Mouse (Mus musculus) cerebellum, adult (tissue): ENCODE results near the gene Tbx21.

Experiments
- ATAC-seq: cut with Nextera tagmentation; 2 replicates; pipeline ENCODE4 v1.9.2; 2017; ENCODE audit warnings: mild to moderate bottlenecking, moderate library complexity, mixed read lengths; ENCODE audit not compliant: insufficient number of reproducible peaks, low FRiP score, low TSS enrichment

The Tbx21 gene

DNA sequence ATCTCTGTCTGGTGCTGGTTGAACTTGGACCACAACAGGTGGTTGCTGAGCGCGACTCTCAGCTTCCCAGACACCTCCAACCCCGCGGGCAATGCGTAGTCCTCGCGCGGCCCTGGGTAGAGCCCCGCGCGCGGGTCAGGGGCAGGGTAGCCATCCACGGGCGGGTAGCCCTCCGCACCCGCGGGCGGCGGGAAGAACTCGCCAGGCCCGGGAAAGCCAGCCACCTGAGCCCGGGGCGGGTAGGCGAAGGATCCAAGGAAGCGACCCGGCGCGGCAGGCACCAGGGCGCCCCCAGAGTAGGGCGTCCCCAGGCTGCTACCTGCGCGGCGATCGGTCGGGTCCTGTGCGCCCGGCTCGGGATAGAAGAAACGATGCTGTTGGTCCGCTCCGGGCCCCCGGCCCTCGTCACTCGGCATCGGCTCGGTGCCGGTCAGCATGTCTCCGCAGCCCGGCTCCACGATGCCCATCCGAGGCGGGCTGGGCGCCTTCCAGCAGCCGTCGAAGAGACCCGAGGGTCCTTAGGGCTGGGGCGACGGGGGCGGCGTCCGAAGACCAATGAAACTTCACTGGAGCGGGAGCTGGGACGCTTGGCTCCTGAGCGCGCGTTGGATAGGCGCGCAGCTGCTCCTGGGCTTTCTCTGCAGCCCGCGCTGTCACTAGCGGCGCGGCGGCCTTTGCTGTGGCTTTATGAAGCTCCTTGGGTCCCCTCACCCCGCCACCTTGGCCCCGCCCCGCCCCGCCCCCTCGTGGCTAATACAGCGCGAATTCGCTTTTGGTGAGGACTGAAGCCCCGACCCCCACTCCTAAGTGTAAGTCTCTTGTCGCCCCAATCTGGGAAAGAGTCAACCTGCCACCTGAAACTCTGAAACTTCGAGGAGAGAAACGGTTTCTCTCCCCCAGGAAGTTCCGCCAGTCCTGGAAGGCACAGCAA lies at the start of gene Tbx21:
TSS of gene Tbx21 (minus strand) at position 661 of the 931 bp plus-strand sequence.
- ATAC-seq, result no peak

DNA sequence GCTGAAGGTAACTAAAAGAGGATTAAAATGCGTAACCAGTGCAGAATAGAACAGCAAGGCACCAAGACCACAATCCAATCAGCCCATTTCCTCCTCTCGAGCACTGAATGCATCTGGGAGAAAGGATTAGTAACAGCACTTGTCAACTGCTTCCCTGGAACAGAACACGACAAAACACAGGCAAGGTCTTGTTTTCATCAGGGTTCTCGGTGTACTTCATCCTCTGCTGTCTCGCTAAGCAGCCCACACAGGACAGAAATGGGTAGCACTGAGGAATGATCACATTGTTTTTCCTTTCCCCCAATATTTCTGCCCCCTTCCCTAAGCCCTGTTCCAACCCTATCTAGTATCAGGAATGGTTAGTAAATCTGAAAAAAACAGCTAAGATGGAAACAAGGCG lies 45.2 kb upstream of the Tbx21 start:
- ATAC-seq, result no peak

DNA sequence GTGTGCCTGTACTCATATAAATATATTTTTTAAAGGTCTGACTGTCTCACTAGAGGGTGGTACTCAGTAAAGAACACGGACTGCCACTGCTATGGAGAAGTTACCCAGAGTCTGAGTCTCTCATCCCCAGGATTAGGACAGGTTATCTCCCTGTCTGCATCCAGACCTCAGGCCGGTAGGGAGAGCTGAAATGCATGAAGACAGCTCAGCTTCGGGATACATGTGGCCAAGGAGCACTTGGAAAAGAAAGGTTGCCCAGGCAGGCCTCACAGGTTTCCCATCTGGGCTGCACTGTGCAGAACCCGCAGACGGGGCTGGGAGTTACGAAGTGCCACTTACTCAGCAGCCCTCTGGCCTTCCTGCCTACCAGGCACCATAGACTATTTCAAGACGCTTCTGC lies 41.9 kb upstream of the Tbx21 start:
- no peak for ATAC-seq

DNA sequence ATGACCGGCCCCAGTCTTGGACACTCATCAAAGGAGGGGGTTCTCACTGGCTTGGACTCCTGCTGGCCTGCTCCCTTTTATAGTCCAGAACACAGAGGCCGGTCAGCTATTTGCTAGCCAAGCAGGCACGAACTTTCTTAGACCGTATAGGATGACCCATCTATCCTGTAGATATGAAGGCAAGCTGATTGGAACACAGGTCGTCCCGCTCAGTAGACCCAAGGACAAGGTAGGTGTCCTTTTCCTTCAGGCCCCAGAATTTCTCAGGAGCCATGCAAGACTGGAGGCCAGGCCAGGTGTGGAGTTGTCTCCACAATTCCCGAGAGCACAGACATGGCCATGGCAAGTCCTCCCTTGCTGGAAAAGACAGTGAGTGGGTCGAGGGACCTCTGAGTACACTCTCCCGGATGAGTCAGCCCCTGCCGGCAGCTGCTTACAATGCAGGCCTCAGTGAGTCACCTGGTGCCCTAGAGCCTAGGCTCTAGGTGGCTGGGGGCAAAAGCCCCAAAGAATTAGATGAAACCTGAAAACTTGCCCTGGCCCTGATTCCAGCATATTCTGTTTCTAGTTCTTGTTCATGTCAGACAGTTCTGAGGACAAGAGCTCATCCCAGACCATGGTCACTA lies 37.6 kb upstream of the Tbx21 start:
- ATAC-seq, result no peak

DNA sequence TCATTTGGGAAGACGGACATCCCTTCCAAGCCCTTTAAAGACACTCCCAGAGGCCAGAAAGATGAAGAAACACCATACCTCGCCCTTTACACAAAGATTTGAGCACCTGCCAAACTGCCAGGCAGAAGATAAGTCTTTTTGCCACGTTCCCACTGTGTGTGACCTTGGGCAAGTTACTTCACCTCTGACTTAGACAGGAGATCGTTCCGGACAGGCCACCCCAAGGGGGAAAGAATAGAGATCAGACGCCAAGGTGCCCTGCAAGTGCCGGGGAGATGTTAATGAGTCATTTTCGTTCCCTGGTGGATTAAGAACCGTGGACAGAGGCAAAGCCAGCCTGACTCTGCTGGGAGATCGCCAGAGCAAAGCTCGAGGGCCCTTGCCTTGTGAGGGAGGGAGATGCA lies 36.9 kb upstream of the Tbx21 start:
- ATAC-seq, result no peak

DNA sequence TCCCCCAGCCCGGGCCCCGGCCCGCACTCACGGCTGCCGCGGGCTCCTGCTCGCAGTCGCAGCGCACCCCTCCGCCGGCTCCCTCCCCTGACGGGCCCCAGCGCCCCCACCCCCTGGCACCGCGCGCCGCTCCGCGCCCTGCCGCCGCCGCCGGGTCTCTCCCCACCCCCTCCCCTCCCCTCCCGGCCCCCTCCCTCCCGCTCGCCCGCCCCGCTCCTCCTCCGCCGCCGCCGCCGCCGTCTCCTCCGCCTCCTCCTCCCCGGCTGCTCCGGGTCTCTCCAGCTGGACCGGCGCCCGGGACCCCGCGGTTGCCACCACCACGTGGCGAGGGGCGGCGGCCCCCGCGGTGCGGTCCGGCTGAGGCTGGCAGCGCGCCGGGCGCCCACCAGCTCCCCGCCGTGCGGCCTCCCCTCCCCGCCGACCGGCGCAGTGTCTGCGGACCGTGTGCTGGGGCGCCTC lies 36.2 kb upstream of the Tbx21 start, which contains the start of gene Tbkbp1:
TSS of gene Tbkbp1 (minus strand) at position 153 of the 459 bp plus-strand sequence.
- ATAC-seq, result no peak

DNA sequence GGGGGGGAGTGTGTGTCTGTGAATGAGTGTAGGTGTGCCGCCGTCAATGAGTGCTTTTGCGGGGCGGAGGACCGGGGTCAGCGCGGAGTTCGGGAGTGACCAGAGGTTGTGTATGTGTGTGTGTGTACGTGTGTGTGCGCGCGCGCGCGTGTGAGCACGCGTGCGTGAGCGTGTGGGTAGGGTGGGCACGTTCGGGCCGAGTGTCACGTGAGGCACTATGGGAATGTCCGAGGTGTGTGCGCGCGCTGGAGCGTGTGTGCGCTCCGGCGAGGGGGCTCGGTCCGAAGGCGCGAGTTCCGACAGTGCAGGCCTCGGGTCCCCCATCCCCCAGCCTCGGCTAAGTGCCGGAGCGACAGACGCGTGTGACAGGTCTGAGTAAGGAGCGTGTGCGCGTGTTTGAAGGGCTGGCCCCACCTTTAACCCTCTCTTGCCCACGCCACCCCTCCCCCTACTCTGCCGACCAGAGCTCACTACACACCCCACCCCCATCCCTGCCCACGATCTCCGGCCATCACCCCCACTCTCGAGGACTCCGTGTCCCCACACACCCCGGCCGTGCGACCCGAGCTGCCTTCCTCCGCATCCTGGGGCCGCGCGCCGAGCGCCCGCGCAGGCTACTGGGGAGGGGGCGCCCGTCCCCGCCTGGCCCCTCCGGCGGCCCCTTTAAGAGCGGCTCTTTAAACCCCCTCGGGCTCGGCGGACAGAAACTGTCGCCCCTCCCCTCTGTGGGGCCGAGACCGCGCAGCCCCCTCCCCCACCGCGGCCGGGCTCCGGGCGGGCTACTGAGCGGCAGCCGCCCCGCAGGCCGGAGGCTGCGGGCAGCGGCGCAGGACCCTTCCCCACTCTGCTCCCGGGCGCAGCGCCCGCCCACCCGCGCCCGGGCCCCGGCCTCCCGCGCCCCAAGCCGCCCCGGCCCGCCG lies 35.5 kb upstream of the Tbx21 start:
- peak; percentile 57 for ATAC-seq

DNA sequence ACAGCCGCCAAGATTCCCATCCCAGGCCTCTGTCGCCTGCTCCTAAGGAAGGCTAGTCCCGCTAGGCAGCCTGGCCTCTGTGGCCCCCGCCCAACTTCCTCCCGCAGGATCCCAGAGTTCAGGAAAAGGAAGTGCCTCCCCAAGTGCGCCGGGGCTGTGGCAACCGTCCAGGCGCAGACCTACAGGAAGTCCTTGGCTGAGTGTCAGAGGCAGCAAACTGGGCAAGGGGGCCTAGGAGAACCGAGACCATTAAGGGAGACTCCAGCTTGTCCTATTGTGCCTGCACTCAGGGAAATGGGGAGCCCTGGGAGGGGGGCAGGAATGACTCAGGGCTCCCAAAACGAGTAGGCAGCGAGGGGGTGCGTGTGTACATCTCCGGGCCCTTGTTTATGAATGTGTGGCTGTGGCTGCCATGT lies 34.9 kb upstream of the Tbx21 start:
- no peak for ATAC-seq

DNA sequence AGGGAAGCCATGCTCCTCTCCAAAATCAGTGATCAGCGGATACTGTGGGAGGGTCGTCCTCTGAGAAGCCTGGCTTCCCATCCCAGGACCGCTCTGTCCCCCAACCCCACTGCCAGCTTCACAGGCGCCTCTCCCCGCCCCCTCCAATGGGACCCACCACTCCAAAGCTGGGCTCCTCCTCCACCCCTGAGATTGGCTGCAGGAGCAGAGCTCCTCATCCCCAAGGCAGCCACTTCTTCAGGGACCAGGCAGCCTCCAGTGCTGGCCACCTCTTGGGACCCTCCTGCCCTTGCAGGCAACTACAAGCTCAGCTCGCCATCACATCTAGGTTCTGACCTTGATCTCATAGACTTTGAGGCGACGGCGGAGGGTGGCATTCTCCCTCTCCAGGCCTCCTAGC lies 33.9 kb upstream of the Tbx21 start:
- no peak for ATAC-seq

DNA sequence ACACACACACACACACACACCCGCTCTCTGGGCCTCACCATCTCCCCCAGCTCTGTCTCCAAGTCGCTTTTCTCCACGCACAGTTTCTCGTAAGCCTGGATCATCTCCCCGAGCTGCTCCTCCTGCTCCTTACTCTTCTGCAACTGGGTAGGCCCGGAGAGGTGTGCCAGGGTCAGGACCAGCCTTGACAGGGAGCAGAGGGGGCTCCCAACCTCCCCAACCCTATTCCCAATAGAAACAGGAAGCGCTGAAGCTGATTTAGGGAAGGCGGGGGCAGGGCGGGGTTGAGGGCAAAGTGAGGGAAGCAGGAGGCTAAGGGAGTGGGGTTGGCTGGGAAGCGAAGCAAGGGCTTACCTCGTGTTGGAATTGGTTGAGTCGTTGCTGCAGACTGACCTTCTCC lies 33.5 kb upstream of the Tbx21 start:
- ATAC-seq, result no peak

DNA sequence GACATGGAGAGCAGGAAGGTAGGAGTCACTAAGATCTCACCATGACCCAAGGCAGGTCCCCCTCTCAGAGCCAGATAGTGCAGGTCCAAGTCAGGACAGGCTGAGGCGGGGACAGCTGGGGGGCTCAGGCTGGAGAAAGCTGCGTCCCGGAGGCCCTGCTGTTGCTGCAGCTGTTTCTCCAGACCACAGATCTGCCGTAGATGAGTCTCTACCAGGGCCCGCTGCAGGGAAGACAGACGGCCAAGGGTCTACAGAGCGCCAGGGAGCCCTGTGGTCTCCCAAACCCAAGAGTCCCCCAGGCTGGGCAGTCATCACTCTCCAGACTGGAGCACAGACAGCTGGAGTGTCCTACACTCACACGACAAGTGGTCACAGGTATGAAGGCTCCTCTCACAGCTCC lies 32.2 kb upstream of the Tbx21 start:
- ATAC-seq, result no peak

DNA sequence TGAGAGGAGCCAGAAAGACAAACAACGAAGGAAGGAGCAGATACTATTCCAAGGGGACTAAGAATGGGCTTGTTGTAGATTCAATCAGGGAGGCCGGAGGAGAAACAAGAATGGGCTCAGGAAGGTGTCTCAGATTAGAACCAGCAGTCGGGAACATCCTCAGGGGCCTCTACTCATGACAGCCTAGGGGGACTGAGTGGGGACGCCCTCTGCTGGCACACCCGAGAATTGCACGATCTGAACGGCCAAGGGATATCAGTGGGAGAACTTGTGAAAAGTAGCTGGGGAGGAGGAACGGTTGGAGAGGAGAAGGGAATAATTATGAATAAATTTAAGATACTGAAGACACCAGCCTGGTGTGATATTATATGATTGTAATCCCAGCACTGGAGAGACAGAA lies 31.6 kb upstream of the Tbx21 start:
- no peak for ATAC-seq

DNA sequence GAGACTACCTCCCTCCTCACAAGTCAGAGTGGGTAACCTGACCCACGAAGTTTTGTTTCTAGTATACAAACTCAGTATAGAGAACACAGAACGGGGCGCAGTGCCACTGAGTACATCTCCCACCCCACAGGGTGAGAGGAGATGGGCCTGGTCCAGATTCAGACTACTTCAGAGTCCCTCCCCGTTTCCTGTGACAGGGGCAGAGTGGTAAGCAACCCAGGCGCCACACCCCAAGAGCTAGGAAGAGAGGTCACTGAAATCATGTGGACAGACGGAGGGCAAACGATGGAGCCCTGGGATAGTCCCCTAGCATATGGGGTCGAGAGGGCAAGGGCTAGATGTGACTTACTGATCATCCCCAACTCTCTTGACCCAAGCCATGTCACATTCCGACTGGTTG lies 30.8 kb upstream of the Tbx21 start:
- no peak for ATAC-seq

DNA sequence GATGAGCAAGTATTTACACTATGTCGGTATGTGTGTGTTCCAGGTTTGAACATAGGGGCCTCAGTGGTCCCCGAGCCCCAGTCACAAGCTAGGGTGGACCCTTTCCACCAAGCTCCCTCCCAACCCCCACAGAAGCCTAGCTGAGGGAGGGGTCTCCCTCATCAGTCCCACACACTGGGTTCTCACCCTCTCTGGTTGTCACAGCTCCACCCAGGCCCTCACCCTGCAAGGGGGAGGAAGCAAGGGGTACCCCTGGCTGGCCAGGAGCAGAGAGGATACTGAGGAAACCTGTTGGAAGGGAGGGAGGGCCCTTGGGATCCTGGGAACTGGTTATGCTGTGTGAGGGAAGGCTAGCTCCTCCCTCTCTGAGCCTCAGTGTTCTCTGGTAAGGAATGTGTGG lies 30.2 kb upstream of the Tbx21 start:
- no peak for ATAC-seq

DNA sequence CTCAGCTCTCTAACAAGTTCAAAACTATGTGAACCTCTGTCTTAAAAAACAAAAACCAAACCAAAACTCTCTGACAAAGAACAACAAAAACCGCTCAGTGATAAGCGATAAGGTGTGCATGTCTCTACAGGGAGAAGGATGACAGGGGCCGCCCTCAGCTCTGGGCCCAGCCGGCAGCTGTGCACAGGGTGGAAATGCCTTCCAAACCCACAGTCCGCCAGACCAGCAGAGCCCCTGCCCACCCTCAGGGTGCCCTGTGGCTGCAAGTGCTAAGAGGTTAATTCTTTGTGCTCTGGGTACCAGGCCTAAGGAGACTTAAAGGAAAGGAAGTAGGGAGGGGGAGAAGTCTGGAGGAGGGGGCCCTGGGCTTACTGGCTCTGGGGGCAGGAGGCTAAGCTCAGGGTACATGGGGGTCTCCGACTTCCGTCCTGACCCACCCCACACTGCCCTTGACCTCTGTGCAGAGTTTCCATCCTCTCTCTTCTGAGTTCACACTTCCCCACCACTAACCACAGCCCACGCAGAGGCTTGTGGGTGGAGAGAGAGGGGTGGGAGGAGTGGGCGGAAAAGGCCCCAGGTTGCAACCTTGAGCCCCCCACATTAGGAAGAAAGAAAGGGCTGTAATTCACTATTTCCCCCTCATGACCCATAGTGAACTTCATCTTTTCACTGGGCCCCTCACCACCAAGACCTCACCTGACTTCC lies 28.2 kb upstream of the Tbx21 start:
- ATAC-seq, result no peak

DNA sequence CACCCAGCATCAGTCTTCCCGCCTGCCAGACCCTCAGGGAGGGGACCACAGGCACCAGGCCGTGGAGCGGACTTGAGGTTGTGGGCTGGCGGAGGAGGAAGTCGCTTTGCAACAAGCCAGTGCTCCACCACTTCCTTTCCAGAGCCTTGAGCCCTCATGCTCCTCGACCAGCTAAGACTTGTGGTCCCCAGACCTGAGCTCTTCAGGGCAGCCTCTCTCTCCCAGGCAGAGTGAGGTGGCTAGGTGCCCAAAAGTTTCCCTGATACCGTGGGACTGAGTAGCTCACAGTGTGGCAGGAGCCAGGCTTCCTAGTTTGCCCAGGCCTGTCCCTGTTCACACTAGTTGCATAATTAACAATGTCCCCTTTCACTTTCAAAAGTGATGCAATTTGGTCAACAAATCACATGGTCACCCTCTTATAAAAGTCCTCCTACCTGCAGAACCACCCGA lies 27.1 kb upstream of the Tbx21 start:
- ATAC-seq, result no peak

DNA sequence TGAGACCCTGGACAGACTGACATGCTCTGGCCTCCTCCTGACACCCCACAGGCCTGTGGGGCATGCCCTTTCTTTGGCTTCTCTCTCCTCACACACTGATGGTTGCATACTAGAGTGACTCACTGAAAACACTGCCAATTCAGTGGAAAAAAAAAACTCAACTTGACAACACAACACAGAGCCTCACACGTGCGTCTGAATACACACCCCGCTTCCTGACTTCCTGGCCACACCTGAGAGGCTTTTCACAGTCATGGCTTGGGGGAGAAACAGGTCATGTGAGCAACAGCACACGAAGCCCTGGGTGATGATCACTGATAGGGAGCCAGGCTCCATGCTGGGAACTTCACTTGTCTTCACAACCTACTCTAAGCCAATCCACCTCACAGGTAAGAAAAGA lies 25.7 kb upstream of the Tbx21 start:
- ATAC-seq, result no peak

DNA sequence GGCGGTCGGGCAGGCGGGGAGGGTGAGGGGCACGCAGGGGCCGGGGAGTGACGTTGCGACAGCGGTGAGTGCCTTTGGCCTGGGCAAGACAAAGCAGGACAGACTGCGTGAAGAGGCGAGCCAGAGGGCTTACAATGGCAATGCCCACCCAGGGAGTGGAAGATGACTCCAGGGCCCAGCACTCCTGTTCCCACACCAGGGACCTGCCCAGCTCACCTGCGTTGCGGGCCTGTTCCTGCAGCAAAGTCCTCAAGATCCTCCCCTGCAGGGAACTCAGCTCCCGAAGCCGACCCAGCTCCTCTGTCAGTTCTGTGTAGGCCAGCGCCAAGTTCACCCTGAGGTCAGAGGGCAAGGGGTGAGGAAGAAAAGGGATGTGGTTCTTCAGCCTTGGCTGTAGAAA lies 24.1 kb upstream of the Tbx21 start:
- ATAC-seq, result no peak

DNA sequence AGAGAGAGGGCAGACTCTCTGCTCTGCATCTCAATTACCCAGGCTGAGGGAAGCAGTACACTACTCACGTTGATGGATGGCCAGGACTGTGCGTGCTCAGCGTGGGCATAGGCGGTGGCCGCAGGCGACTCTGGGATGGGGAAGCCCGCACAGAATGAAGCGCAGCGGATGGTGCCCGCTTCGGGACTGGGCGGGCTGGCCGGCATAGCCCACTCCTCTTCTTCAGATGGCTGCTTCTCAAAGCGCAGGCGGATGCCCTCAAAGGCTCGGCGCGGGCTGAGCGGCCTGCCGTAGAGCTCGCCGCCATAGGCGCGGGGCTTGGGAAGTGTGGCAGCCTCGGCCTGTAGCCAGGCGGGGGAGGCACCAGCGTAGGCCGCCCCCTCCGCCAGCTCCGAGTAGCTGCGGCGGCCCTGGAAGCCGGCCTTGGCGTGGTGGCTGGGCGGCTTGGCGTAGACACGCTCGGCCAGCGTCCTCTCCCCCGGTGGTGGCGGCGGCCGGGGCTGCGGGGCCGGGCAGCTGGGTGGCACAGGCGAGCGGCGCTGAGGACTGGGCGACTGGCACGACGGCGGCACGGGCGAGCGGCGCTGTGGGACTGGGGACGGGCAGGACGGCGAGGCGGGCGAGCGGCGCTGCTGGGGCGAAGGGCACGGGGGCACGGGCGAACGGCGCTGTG lies 23.6 kb upstream of the Tbx21 start:
- 0 out of 2 replicates have a peak, but pooled peaks have one; percentile 23 for ATAC-seq
